Mouse (Mus musculus) midbrain, embryonic 10.5 days (tissue): Measurements from ENCODE around the gene Cpa4. TPM values are rescaled to one million over a fixed set of nuclear protein-coding genes. Genes with fewer than 3 reads are reported as not detected.

Experiments used
- DNase-seq: peaks from one replicate; pipeline ENCODE4 v3.0.0-alpha.2; 2017; ENCODE audit warnings: low spot score
- H3K27ac ChIP-seq: fragments of 300-500 bp; sonication (generic); replicated peaks from 2 replicates; pipeline ENCODE4 v1.5.1; 2016; ENCODE audit warnings: mild to moderate bottlenecking
- H3K27me3 ChIP-seq: fragments of 300-500 bp; sonication (generic); 2 replicates; pipeline ENCODE4 v1.6.1; 2016; ENCODE audit warnings: low read depth, mild to moderate bottlenecking; ENCODE audit not compliant: poor library complexity, severe bottlenecking
- H3K36me3 ChIP-seq: fragments of 300-500 bp; sonication (generic); 2 replicates; pipeline ENCODE4 v1.6.1; 2016; ENCODE audit warnings: mild to moderate bottlenecking, moderate library complexity
- H3K4me1 ChIP-seq: fragments of 300-500 bp; sonication (generic); 2 replicates; pipeline ENCODE4 v1.6.1; 2016
- H3K4me3 ChIP-seq: fragments of 300-500 bp; sonication (generic); 2 replicates; pipeline ENCODE4 v1.5.1; 2016; ENCODE audit warnings: mild to moderate bottlenecking, moderate library complexity
- H3K9me3 ChIP-seq: fragments of 300-500 bp; sonication (generic); replicated peaks from 2 replicates; pipeline ENCODE4 v1.6.1; 2016; ENCODE audit warnings: mild to moderate bottlenecking
- WGBS: fragments of 180-500 bp; shearing (Covaris S2); methylation state at CpG from one replicate; pipeline ENCODE4 v1.1.7; 2016; 5-methylcytosine and 5-hydroxymethylcytosine counted together
- polyA plus RNA-seq: library from polyadenylated mRNA; unstranded; fragments of >200 nt; fragmentation: Nextera tagmentation; extraction: Ambion mirVana; gene quantifications from 2 replicates; pipeline ENCODE4 v1.2.1, GENCODE M21; 2016

Gene Cpa4
- polyA plus RNA-seq, 1 experiment from 2014 or later: 1.3 TPM

- no peaks in the 10 kb centered on the region for H3K27me3 ChIP-seq
- 0 out of 2 replicates have a peak, but pooled peaks cover 3% of the 10 kb centered on the region for H3K9me3 ChIP-seq
- DNase-seq: no peak
- no peak overlapping the region for H3K4me3 ChIP-seq
- H3K27ac ChIP-seq: peak overlapping the region; percentile 92
- 87% methylated on average over 7 of the region's 7 CpGs for WGBS
- no peaks in the 10 kb centered on the region for H3K36me3 ChIP-seq
- H3K4me1 ChIP-seq: peaks cover 80% of the 10 kb centered on the region
These were observed 22.5 kb upstream of the Cpa4 start for GRCm38 (mm10) chr6:30545689-30546088.

GRCm38 (mm10) chr6:30546571-30547273 is 21.4 kb upstream of the Cpa4 start:
- Histone ChIP-seq H3K27ac (peak overlapping the region; percentile 92), H3K27me3 (no peaks in the 10 kb centered on the region), H3K4me3 (peak overlapping the region; percentile 42), H3K36me3 (no peaks in the 10 kb centered on the region), H3K9me3 (0 out of 2 replicates have a peak, but pooled peaks cover 4% of the 10 kb centered on the region), H3K4me1 (peaks cover 90% of the 10 kb centered on the region)
- DNase-seq: peak; percentile 73
- WGBS: 9% methylated on average over 17 of the region's 17 CpGs

- Histone ChIP-seq H3K4me1 (peaks cover 92% of the 10 kb centered on the region), H3K36me3 (no peaks in the 10 kb centered on the region), H3K27me3 (no peaks in the 10 kb centered on the region), H3K27ac (peak overlapping the region; percentile 92), H3K4me3 (peak overlapping the region; percentile 42), H3K9me3 (0 out of 2 replicates have a peak, but pooled peaks cover 4% of the 10 kb centered on the region)
- 0% methylated on average over 17 of the region's 17 CpGs for WGBS
- DNase-seq: peak; percentile 75
These were observed 20.9 kb upstream of the Cpa4 start for GRCm38 (mm10) chr6:30547274-30547645.

GRCm38 (mm10) chr6:30547656-30548306 is 20.4 kb upstream of the Cpa4 start:
- no peak for DNase-seq
- Histone ChIP-seq H3K27me3 (no peaks in the 10 kb centered on the region), H3K9me3 (0 out of 2 replicates have a peak, but pooled peaks cover 4% of the 10 kb centered on the region), H3K27ac (peak overlapping the region; percentile 92), H3K36me3 (no peaks in the 10 kb centered on the region), H3K4me1 (peaks cover 92% of the 10 kb centered on the region), H3K4me3 (0 out of 2 replicates have a peak overlapping the region, but pooled peaks have one; percentile 42)
- WGBS: 17% methylated on average over 9 of the region's 9 CpGs

- Histone ChIP-seq H3K4me1 (peaks cover 90% of the 10 kb centered on the region), H3K9me3 (0 out of 2 replicates have a peak, but pooled peaks cover 4% of the 10 kb centered on the region), H3K27me3 (no peaks in the 10 kb centered on the region), H3K27ac (peak overlapping the region; percentile 92), H3K4me3 (peak overlapping the region; percentile 35), H3K36me3 (no peaks in the 10 kb centered on the region)
- 8% methylated on average over 15 of the region's 15 CpGs for WGBS
- DNase-seq: peak; percentile 70
These were observed 18.9 kb upstream of the Cpa4 start for GRCm38 (mm10) chr6:30549231-30549761.

GRCm38 (mm10) chr6:30550496-30551192 is 17.5 kb upstream of the Cpa4 start:
- peak overlapping the region; percentile 90 for H3K27ac ChIP-seq

GRCm38 (mm10) chr6:30551193-30551515 is 17.0 kb upstream of the Cpa4 start:
- Histone ChIP-seq H3K36me3 (no peaks in the 10 kb centered on the region), H3K4me1 (peaks cover 82% of the 10 kb centered on the region), H3K4me3 (no peak overlapping the region), H3K9me3 (0 out of 2 replicates have a peak, but pooled peaks cover 4% of the 10 kb centered on the region), H3K27ac (peak overlapping the region; percentile 90), H3K27me3 (no peaks in the 10 kb centered on the region)
- DNase-seq: no peak

More at GRCm38 (mm10) chr6:30550496-30551192, 17.5 kb upstream of the Cpa4 start:
- 0 out of 2 replicates have a peak, but pooled peaks cover 4% of the 10 kb centered on the region for H3K9me3 ChIP-seq
- no peak for DNase-seq
- H3K27me3 ChIP-seq: no peaks in the 10 kb centered on the region
- 73% methylated on average over 7 of the region's 7 CpGs for WGBS
- no peaks in the 10 kb centered on the region for H3K36me3 ChIP-seq
- H3K4me1 ChIP-seq: peaks cover 82% of the 10 kb centered on the region
- no peak overlapping the region for H3K4me3 ChIP-seq

- 16% methylated on average over 23 of the region's 23 CpGs for WGBS
- Histone ChIP-seq H3K4me1 (peaks cover 75% of the 10 kb centered on the region), H3K4me3 (peak overlapping the region; percentile 42), H3K27ac (peak overlapping the region; percentile 90), H3K9me3 (0 out of 2 replicates have a peak, but pooled peaks cover 4% of the 10 kb centered on the region), H3K36me3 (no peaks in the 10 kb centered on the region), H3K27me3 (no peaks in the 10 kb centered on the region)
- peak; percentile 77 for DNase-seq
These were observed 16.3 kb upstream of the Cpa4 start for GRCm38 (mm10) chr6:30551644-30552580.

GRCm38 (mm10) chr6:30552628-30553027 is 15.5 kb upstream of the Cpa4 start:
- Histone ChIP-seq H3K4me3 (no peak overlapping the region), H3K27ac (peak overlapping the region; percentile 90), H3K27me3 (no peaks in the 10 kb centered on the region), H3K4me1 (peaks cover 68% of the 10 kb centered on the region), H3K36me3 (no peaks in the 10 kb centered on the region), H3K9me3 (0 out of 2 replicates have a peak, but pooled peaks cover 4% of the 10 kb centered on the region)
- WGBS: 64% methylated on average over 6 of the region's 6 CpGs
- DNase-seq: no peak

- H3K27me3 ChIP-seq: no peaks in the 10 kb centered on the region
- peak overlapping the region; percentile 72 for H3K27ac ChIP-seq
- H3K4me1 ChIP-seq: peaks cover 59% of the 10 kb centered on the region
- no peak overlapping the region for H3K4me3 ChIP-seq
- no peak for DNase-seq
- H3K36me3 ChIP-seq: no peaks in the 10 kb centered on the region
- WGBS: 81% methylated on average over 7 of the region's 7 CpGs
- 0 out of 2 replicates have a peak, but pooled peaks cover 4% of the 10 kb centered on the region for H3K9me3 ChIP-seq
These were observed 14.7 kb upstream of the Cpa4 start for GRCm38 (mm10) chr6:30553381-30554010.

GRCm38 (mm10) chr6:30554092-30554491 is 14.1 kb upstream of the Cpa4 start:
- H3K4me1 ChIP-seq: peaks cover 53% of the 10 kb centered on the region
- H3K9me3 ChIP-seq: 0 out of 2 replicates have a peak, but pooled peaks cover 4% of the 10 kb centered on the region
- H3K27ac ChIP-seq: peak overlapping the region; percentile 72; the same call in 1 of the 2 replicates
- no peaks in the 10 kb centered on the region for H3K27me3 ChIP-seq
- H3K4me3 ChIP-seq: no peak overlapping the region
- WGBS: 94% methylated on average over 5 of the region's 5 CpGs
- no peak for DNase-seq
- H3K36me3 ChIP-seq: no peaks in the 10 kb centered on the region
